Mouse (Mus musculus) cerebral cortex, adult 2 months (tissue): ENCODE measurements around the gene Olfr1415.

Source experiments
- WGBS: fragments of 180-500 bp; shearing (Covaris S2); methylation state at CpG from one replicate; pipeline ENCODE4 v1.1.7; 2018; 5-methylcytosine and 5-hydroxymethylcytosine counted together

The Olfr1415 gene

GRCm38 (mm10) chr1:92496001-92496400, at the start of gene Olfr1415:
Gene Olfr1415, minus strand, starts transcription at chr1:92496101.
- 79% methylated on average over 2 of the region's 2 CpGs for WGBS

- 21% methylated on average over 2 of the region's 2 CpGs for WGBS
Measured at GRCm38 (mm10) chr1:92539071-92539470, 43.2 kb upstream of the Olfr1415 start.

- 52% methylated on average over 5 of the region's 5 CpGs for WGBS
Measured at GRCm38 (mm10) chr1:92536972-92537371, 41.1 kb upstream of the Olfr1415 start.

- WGBS, result 66% methylated on average over 3 of the region's 3 CpGs
Measured at GRCm38 (mm10) chr1:92523764-92524163, 27.9 kb upstream of the Olfr1415 start.

- 12% methylated on average over 10 of the region's 10 CpGs for WGBS
Measured at GRCm38 (mm10) chr1:92521376-92521775, 25.5 kb upstream of the Olfr1415 start.

- 55% methylated on average over 6 of the region's 6 CpGs for WGBS
Measured at GRCm38 (mm10) chr1:92519046-92519445, 23.1 kb upstream of the Olfr1415 start.

GRCm38 (mm10) chr1:92518561-92518960, 22.7 kb upstream of the Olfr1415 start, which contains the start of gene Olfr1414:
Gene Olfr1414, minus strand, starts transcription at chr1:92518661.
- WGBS, result 78% methylated on average over 3 of the region's 3 CpGs

GRCm38 (mm10) chr1:92515390-92515789, 19.5 kb upstream of the Olfr1415 start:
- 85% methylated on average over 11 of the region's 11 CpGs for WGBS

- WGBS, result 83% methylated on average over 5 of the region's 5 CpGs
Measured at GRCm38 (mm10) chr1:92511646-92512045, 15.7 kb upstream of the Olfr1415 start.

GRCm38 (mm10) chr1:92485013-92485412, 10.9 kb downstream of the Olfr1415 start, which contains the start of gene Olfr1416:
Gene Olfr1416, minus strand, starts transcription at chr1:92485113.

GRCm38 (mm10) chr1:92474066-92474578, 21.8 kb downstream of the Olfr1415 start:
- WGBS, result 2% methylated on average over 10 of the region's 10 CpGs

- WGBS, result 1% methylated on average over 67 of the region's 67 CpGs
Measured at GRCm38 (mm10) chr1:92473165-92474041, 22.5 kb downstream of the Olfr1415 start, which contains the start of gene Ndufa10. Gene Ndufa10, minus strand, starts transcription at chr1:92473860.

- WGBS, result 77% methylated on average over 4 of the region's 4 CpGs
Measured at GRCm38 (mm10) chr1:92468891-92469290, 27.0 kb downstream of the Olfr1415 start.

GRCm38 (mm10) chr1:92458416-92458815, 37.5 kb downstream of the Olfr1415 start:
- WGBS, result 80% methylated on average over 6 of the region's 6 CpGs

GRCm38 (mm10) chr1:92453751-92454445, 42.0 kb downstream of the Olfr1415 start:
- 65% methylated on average over 8 of the region's 8 CpGs for WGBS

- WGBS, result 69% methylated on average over 3 of the region's 3 CpGs
Measured at GRCm38 (mm10) chr1:92448293-92448692, 47.6 kb downstream of the Olfr1415 start.

- 79% methylated on average over 6 of the region's 6 CpGs for WGBS
Measured at GRCm38 (mm10) chr1:92441453-92442063, 54.3 kb downstream of the Olfr1415 start.

GRCm38 (mm10) chr1:92440066-92440750, 55.7 kb downstream of the Olfr1415 start:
- WGBS, result 88% methylated on average over 9 of the region's 9 CpGs
